Mouse (Mus musculus) lung, postnatal 0 days (tissue): ENCODE measurements at regions not wholly inside any gene's neighbourhood (a gene's known extent, or its start where the extent isn't known, plus 50 kb on each side); places are given as distances from the start of the nearest gene placed in this dataset.

Source experiments
- CTCF ChIP-seq: IDR thresholded peaks from 2 replicates; pipeline ENCODE4 v1.5.1; 2016; ENCODE audit warnings: antibody characterized with exemption, mild to moderate bottlenecking
- EP300 ChIP-seq: IDR thresholded peaks from 2 replicates; pipeline ENCODE4 v1.6.1; 2016; ENCODE audit warnings: antibody characterized with exemption, mild to moderate bottlenecking, control low read depth

DNA sequence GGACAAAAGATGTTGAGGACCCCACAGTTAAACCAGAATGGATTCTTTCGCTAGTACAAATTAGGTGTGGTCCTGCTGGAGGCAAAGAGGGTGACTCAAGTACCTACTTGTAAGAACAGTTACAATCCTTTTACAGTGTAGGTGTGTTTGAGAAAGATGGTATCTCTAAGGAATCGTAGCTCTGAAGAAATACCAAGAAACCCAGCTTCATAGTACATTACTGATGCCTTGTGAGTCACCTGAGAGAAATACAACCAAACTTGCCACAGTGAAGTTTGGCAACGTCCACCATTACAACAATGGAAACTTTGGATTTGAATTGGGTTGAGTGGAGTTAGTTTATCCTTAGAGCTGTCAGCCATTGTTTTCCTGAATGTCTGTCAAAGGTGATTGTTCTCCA lies 405.7 kb upstream of the Tle4 start:
- no peak for TF ChIP-seq CTCF
- no peak; the same call in 1 of the 2 replicates for TF ChIP-seq EP300
